Mouse (Mus musculus): ENCODE measurements around the gene Rere. TPM values are rescaled to one million over a fixed set of nuclear protein-coding genes. Genes with fewer than 3 reads are reported as not detected.

Gene Rere
- polyA plus RNA-seq, 1 experiment from 2014 or later = 8.3 TPM

DNA sequence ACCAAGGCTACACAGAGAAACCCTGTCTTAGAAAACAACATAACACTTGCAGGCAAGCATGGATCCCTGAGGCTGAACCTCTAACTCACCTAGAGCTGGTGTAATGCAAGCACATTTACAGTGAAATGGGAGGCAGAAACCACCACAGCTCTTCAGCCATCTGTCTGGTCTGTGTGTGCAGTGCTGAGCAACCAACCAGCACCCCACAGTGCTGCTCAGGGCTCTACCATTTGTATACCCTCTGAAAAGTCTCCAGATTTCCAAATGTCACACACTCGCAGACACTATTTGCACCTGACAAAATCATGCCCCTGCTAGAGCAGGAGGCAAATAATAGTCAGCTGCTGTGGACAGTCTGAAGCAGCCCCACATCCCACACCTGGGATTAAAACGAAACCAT, 31.2 kb downstream of the Rere start:
- Histone ChIP-seq H3K4me3 (ENCODE audit: low read depth, low read length) (no peak overlapping the region), H3K27ac (replicated peaks) (no peak overlapping the region), H3K4me2 (replicated peaks; ENCODE audit: low read depth) (no peak overlapping the region), H3K4me1 (replicated peaks; ENCODE audit: control insufficient read depth, insufficient read depth) (no peaks in the 10 kb centered on the region), H3K36me3 (ENCODE audit: control insufficient read depth, insufficient read depth, low read length) (no peaks in the 10 kb centered on the region), H3K27me3 (ENCODE audit: control insufficient read depth, insufficient read depth, low read length) (no peaks in the 10 kb centered on the region), H3K9ac (ENCODE audit: low read length) (no peak overlapping the region), H3K9me3 (ENCODE audit: control insufficient read depth, low read length) (no peaks in the 10 kb centered on the region)
- WGBS = 81% methylated on average over 2 of the region's 2 CpGs
- no peak for TF ChIP-seq EP300 (optimal IDR thresholded peaks at IDR 0.05)
- no peak for TF ChIP-seq CTCF (IDR thresholded peaks at IDR 0.05; ENCODE audit: low read depth)
- DNase-seq (ENCODE audit: low spot score) (no peak), ATAC-seq (ENCODE audit: low FRiP score, low TSS enrichment) (no peak)

DNA sequence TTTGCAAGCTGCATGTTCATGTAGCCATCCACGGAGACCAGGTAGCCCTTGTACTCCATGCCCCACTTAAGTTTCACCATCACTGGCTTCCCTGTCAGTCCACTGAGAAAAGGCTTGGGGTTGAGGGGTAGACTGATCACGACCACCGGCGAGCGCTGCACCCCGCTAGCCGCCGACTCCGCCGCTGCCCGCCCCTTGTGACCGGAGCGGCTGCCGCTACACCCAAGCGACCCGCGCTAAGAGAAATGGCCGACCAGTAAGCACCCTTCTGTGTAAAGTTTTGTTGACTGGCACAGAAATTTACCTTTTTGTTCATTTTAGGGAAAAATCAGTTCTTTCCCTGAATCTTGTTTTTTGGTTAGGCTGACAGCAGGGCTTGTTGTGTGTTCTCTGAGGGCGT, 33.9 kb downstream of the Rere start:
- Histone ChIP-seq H3K4me2 (replicated peaks; ENCODE audit: low read depth) (no peak overlapping the region), H3K4me1 (replicated peaks; ENCODE audit: control insufficient read depth, insufficient read depth) (no peaks in the 10 kb centered on the region), H3K4me3 (ENCODE audit: low read depth, low read length) (no peak overlapping the region), H3K27ac (replicated peaks) (no peak overlapping the region), H3K27me3 (ENCODE audit: control insufficient read depth, insufficient read depth, low read length) (no peaks in the 10 kb centered on the region), H3K9ac (ENCODE audit: low read length) (no peak overlapping the region), H3K9me3 (ENCODE audit: control insufficient read depth, low read length) (no peaks in the 10 kb centered on the region), H3K36me3 (ENCODE audit: control insufficient read depth, insufficient read depth, low read length) (no peaks in the 10 kb centered on the region)
- ATAC-seq (ENCODE audit: low FRiP score, low TSS enrichment) = no peak
- TF ChIP-seq CTCF (IDR thresholded peaks at IDR 0.05; ENCODE audit: low read depth) (no peak), EP300 (optimal IDR thresholded peaks at IDR 0.05) (no peak)
- no peak for DNase-seq (ENCODE audit: low spot score)
- 93% methylated on average over 19 of the region's 19 CpGs for WGBS

DNA sequence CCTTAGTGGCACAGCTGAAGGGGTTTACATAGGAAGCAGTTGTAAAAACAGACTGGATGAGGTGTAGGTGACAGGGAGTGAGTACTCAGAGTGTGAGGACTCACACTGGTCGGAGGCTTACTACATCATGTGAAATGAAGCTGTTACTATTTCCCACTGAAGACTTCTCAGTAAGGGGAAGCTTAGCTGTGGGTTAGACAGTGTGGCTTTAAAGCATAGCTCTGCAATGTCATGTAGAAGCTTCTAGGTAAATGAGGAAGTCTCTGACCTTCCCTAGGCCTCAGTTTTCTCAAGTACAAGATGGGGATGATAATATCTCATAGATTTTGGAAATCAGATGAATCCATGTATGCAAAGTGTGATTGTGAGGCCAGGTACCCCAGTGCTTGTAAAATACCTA, 35.1 kb downstream of the Rere start:
- DNase-seq (ENCODE audit: low spot score) = no peak

DNA sequence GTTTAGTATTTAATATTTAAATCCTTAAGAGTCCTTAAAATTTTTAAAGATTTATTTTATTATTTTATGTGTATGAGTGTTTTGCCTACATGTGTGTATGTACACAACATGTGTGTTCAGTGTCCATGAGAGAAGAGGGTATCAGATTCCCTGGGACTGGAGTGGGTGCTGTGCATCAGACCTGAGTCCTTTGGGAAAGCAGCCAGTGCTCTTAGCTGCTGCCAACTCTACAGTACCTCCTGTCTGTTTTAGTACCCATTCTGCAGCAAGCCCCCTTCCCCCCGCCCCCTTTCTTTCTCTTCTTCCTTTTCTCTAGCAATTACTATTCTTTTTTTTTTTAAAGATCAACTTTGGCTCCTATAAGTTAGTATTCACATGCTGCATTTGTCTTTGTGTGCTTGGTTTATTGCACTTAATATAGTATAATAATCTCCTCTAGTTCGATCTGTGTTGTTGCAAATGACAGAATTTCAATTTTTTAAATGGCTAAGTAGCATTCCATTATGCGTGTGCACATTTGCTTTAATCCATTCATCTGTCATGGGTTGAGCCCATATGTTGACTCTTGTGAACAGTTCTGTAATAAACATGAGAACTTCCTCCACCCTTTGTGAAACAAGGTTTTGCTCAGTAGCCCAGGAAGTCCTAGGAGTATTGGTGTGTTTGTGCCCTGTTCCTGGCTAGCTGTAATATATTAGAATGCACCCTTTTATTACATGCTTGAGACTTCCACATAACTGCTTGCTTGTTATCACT, 43.8 kb downstream of the Rere start:
- H3K36me3 ChIP-seq (ENCODE audit: control insufficient read depth, insufficient read depth, low read length) = no peaks in the 10 kb centered on the region
- H3K4me1 ChIP-seq (replicated peaks; ENCODE audit: control insufficient read depth, insufficient read depth) = no peaks in the 10 kb centered on the region
- H3K27me3 ChIP-seq (ENCODE audit: control insufficient read depth, insufficient read depth, low read length) = no peaks in the 10 kb centered on the region
- ATAC-seq (ENCODE audit: low FRiP score, low TSS enrichment) (no peak), DNase-seq (ENCODE audit: low spot score) (no peak)
- H3K9ac ChIP-seq (ENCODE audit: low read length) = no peak overlapping the region
- no peak for TF ChIP-seq CTCF (IDR thresholded peaks at IDR 0.05; ENCODE audit: low read depth)
- no peak for TF ChIP-seq EP300 (optimal IDR thresholded peaks at IDR 0.05)
- no peaks in the 10 kb centered on the region for H3K9me3 ChIP-seq (ENCODE audit: control insufficient read depth, low read length)
- H3K27ac ChIP-seq (replicated peaks) = no peak overlapping the region
- 57% methylated on average over 3 of the region's 3 CpGs for WGBS
- no peak overlapping the region for H3K4me2 ChIP-seq (replicated peaks; ENCODE audit: low read depth)
- H3K4me3 ChIP-seq (ENCODE audit: low read depth, low read length) = no peak overlapping the region

More for the DNA sequence above, 35.1 kb downstream of the Rere start:
- Histone ChIP-seq H3K9ac (ENCODE audit: low read length) (no peak overlapping the region), H3K9me3 (ENCODE audit: control insufficient read depth, low read length) (no peaks in the 10 kb centered on the region), H3K4me3 (ENCODE audit: low read depth, low read length) (no peak overlapping the region), H3K4me1 (replicated peaks; ENCODE audit: control insufficient read depth, insufficient read depth) (no peaks in the 10 kb centered on the region), H3K4me2 (replicated peaks; ENCODE audit: low read depth) (no peak overlapping the region), H3K36me3 (ENCODE audit: control insufficient read depth, insufficient read depth, low read length) (no peaks in the 10 kb centered on the region), H3K27me3 (ENCODE audit: control insufficient read depth, insufficient read depth, low read length) (no peaks in the 10 kb centered on the region), H3K27ac (replicated peaks) (no peak overlapping the region)
- ATAC-seq (ENCODE audit: low FRiP score, low TSS enrichment) = no peak
- TF ChIP-seq EP300 (optimal IDR thresholded peaks at IDR 0.05) = no peak
- TF ChIP-seq CTCF (IDR thresholded peaks at IDR 0.05; ENCODE audit: low read depth) = no peak
- WGBS = 76% methylated on average over 1 of the region's 1 CpGs

DNA sequence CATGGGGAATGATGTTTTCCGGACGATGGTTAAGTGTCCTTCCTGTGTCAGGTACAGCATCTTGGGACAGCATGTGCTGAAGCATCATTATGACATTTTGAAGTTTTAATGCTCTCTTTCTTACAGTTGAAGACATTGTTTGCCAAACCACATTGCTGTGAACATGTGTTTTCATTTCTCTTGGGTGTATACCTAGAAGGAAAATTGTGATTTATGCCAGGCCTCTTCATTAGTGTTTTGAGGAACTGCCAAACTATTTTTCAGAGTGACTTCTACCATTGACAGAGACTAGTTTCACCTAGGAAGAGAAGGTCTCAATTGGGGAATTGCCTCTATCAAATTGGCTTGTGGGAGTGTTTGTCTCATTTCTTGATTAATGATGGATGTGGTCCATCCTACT, 44.6 kb downstream of the Rere start:
- ATAC-seq (ENCODE audit: low FRiP score, low TSS enrichment) (no peak), DNase-seq (ENCODE audit: low spot score) (no peak)
- Histone ChIP-seq H3K27ac (replicated peaks) (no peak overlapping the region), H3K4me2 (replicated peaks; ENCODE audit: low read depth) (no peak overlapping the region), H3K4me1 (replicated peaks; ENCODE audit: control insufficient read depth, insufficient read depth) (no peaks in the 10 kb centered on the region), H3K36me3 (ENCODE audit: control insufficient read depth, insufficient read depth, low read length) (no peaks in the 10 kb centered on the region), H3K9ac (ENCODE audit: low read length) (no peak overlapping the region), H3K9me3 (ENCODE audit: control insufficient read depth, low read length) (no peaks in the 10 kb centered on the region), H3K27me3 (ENCODE audit: control insufficient read depth, insufficient read depth, low read length) (no peaks in the 10 kb centered on the region), H3K4me3 (ENCODE audit: low read depth, low read length) (no peak overlapping the region)
- WGBS = 61% methylated on average over 2 of the region's 2 CpGs
- no peak for TF ChIP-seq CTCF (IDR thresholded peaks at IDR 0.05; ENCODE audit: low read depth)
- TF ChIP-seq EP300 (optimal IDR thresholded peaks at IDR 0.05) = no peak

DNA sequence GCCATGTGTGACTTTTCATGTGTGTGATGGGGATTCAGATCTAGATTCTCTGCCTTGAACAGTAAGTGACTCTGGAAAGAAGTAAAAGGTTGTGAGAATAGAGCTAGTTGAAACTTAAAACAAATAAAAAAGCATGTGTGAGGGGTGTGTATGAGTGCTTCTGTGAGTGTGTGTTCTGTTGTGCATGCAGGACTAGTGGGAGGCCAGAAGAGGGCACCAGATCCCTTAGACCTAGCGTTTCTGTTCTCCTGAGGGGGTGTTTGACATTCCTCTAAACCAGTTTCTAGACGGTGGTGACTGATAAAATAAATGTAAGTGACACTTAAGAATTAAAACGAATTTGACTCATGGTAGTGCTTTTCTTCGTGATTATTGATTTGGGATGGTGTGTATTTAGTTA, 46.0 kb downstream of the Rere start:
- no peaks in the 10 kb centered on the region for H3K4me1 ChIP-seq (replicated peaks; ENCODE audit: control insufficient read depth, insufficient read depth)
- no peaks in the 10 kb centered on the region for H3K9me3 ChIP-seq (ENCODE audit: control insufficient read depth, low read length)
- DNase-seq (ENCODE audit: low spot score) = no peak
- WGBS = 66% methylated on average over 4 of the region's 4 CpGs
- H3K4me3 ChIP-seq (ENCODE audit: low read depth, low read length) = no peak overlapping the region
- H3K4me2 ChIP-seq (replicated peaks; ENCODE audit: low read depth) = no peak overlapping the region
- no peaks in the 10 kb centered on the region for H3K27me3 ChIP-seq (ENCODE audit: control insufficient read depth, insufficient read depth, low read length)
- no peak overlapping the region for H3K27ac ChIP-seq (replicated peaks)
- TF ChIP-seq EP300 (optimal IDR thresholded peaks at IDR 0.05) (no peak), CTCF (IDR thresholded peaks at IDR 0.05; ENCODE audit: low read depth) (peak; percentile 52)
- no peak overlapping the region for H3K9ac ChIP-seq (ENCODE audit: low read length)
- ATAC-seq (ENCODE audit: low FRiP score, low TSS enrichment) = no peak
- H3K36me3 ChIP-seq (ENCODE audit: control insufficient read depth, insufficient read depth, low read length) = no peaks in the 10 kb centered on the region
